ENCODE assay signal across 12 mouse cellular contexts in genomic region chr2:33974737-33975422, GRCm38 (mm10).
DNase-seq lines count a peak whose midpoint lies in the region; ATAC-seq and TF ChIP-seq lines count a peak whose summit lies in the region.
"Had no signal": no experiment of that assay in that cellular context is flagged by ENCODE, and none has a peak within 500 bp of the region (broad histone marks: within the 10 kb centered on the region; RNA-seq: fewer than 3 reads in every experiment).

No protein-coding gene starts in this region.

- no peaks in the 10 kb centered on the region for H3K36me3 ChIP-seq in liver, postnatal 0 days (replicated peaks; ENCODE audit: insufficient read depth, low read length)
- H3K36me3 ChIP-seq in hindbrain, embryonic 11.5 days (ENCODE audit: control insufficient read depth, insufficient read depth, low read length), result no peaks in the 10 kb centered on the region
- H3K36me3 ChIP-seq in limb, embryonic 10.5 days, result no peaks in the 10 kb centered on the region
- no peaks in the 10 kb centered on the region for H3K36me3 ChIP-seq in midbrain, postnatal 0 days (ENCODE audit: insufficient read depth, low read length)
- H3K36me3 ChIP-seq: heart, embryonic 13.5 days; limb, embryonic 12.5 days had no signal

- WGBS in liver, postnatal 0 days (ENCODE audit: insufficient replicate concordance), result 74% methylated on average over 15 of the region's 15 CpGs
- WGBS in hindbrain, embryonic 11.5 days, result 54% methylated on average over 15 of the region's 15 CpGs
- 81% methylated on average over 15 of the region's 15 CpGs for WGBS in limb, embryonic 10.5 days
- 55% methylated on average over 15 of the region's 15 CpGs for WGBS in midbrain, postnatal 0 days

- no peak for TF ChIP-seq EP300 in liver, postnatal 0 days (IDR thresholded peaks at IDR 0.05; ENCODE audit: low read depth)

- H3K27me3 ChIP-seq in liver, postnatal 0 days (ENCODE audit: insufficient read depth, low read length), result no peaks in the 10 kb centered on the region
- no peaks in the 10 kb centered on the region for H3K27me3 ChIP-seq in hindbrain, embryonic 11.5 days (ENCODE audit: control insufficient read depth, insufficient read depth, low read length)
- peaks cover 22% of the 10 kb centered on the region; the same call in 1 of the 2 replicates for H3K27me3 ChIP-seq in limb, embryonic 10.5 days (ENCODE audit: low read depth, poor library complexity, severe bottlenecking)
- no peaks in the 10 kb centered on the region for H3K27me3 ChIP-seq in midbrain, postnatal 0 days (ENCODE audit: insufficient read depth, low read length)

- no peak for TF ChIP-seq CTCF in liver, postnatal 0 days (IDR thresholded peaks at IDR 0.05; ENCODE audit: low read depth)
- peak; percentile 49 for TF ChIP-seq CTCF in midbrain, postnatal 0 days (IDR thresholded peaks at IDR 0.05)

- no peak overlapping the region for H3K4me2 ChIP-seq in liver, postnatal 0 days (ENCODE audit: low read depth, low read length)
- no peak overlapping the region for H3K4me2 ChIP-seq in hindbrain, embryonic 11.5 days (replicated peaks; ENCODE audit: low read depth, low read length)
- H3K4me2 ChIP-seq in midbrain, postnatal 0 days (ENCODE audit: low read depth, low read length, poor library complexity, severe bottlenecking), result no peak overlapping the region
- H3K4me2 ChIP-seq: limb, embryonic 12.5 days had no signal

- no peak overlapping the region for H3K4me3 ChIP-seq in liver, postnatal 0 days (ENCODE audit: low read depth, low read length)
- H3K4me3 ChIP-seq in hindbrain, embryonic 11.5 days (ENCODE audit: low read depth, low read length), result no peak overlapping the region
- H3K4me3 ChIP-seq in limb, embryonic 10.5 days, result no peak overlapping the region
- no peak overlapping the region for H3K4me3 ChIP-seq in midbrain, postnatal 0 days (ENCODE audit: low read depth, low read length)
- H3K4me3 ChIP-seq: heart, embryonic 13.5 days; limb, embryonic 12.5 days had no signal

- H3K9me3 ChIP-seq in liver, postnatal 0 days (ENCODE audit: low read length), result no peaks in the 10 kb centered on the region
- H3K9me3 ChIP-seq in hindbrain, embryonic 11.5 days (ENCODE audit: control insufficient read depth, low read length), result no peaks in the 10 kb centered on the region
- H3K9me3 ChIP-seq in limb, embryonic 10.5 days (replicated peaks), result no peaks in the 10 kb centered on the region
- H3K9me3 ChIP-seq in midbrain, postnatal 0 days (ENCODE audit: low read length), result no peaks in the 10 kb centered on the region

- H3K4me1 ChIP-seq in liver, postnatal 0 days (ENCODE audit: insufficient read depth), result no peaks in the 10 kb centered on the region
- H3K4me1 ChIP-seq in hindbrain, embryonic 11.5 days (replicated peaks; ENCODE audit: control insufficient read depth, insufficient read depth, low read length), result peaks cover 2% of the 10 kb centered on the region
- H3K4me1 ChIP-seq in limb, embryonic 10.5 days, result peaks cover 26% of the 10 kb centered on the region
- H3K4me1 ChIP-seq in midbrain, postnatal 0 days (ENCODE audit: insufficient read depth, low read length), result no peaks in the 10 kb centered on the region
- H3K4me1 ChIP-seq: heart, embryonic 13.5 days had no signal

- no peak overlapping the region for H3K27ac ChIP-seq in liver, postnatal 0 days (ENCODE audit: low read depth)
- peak overlapping the region; percentile 88 for H3K27ac ChIP-seq in hindbrain, embryonic 11.5 days (ENCODE audit: low read depth, low read length)
- peak overlapping the region; percentile 53 for H3K27ac ChIP-seq in limb, embryonic 10.5 days
- no peak overlapping the region for H3K27ac ChIP-seq in midbrain, postnatal 0 days (ENCODE audit: low read depth, low read length)
- H3K27ac ChIP-seq: heart, embryonic 13.5 days; limb, embryonic 12.5 days had no signal

- peak; percentile 10 for DNase-seq in liver, postnatal 0 days
- DNase-seq in liver, result no peak
- DNase-seq in hindbrain, embryonic 11.5 days (ENCODE audit: low spot score), result peak; percentile 46
- DNase-seq in limb, embryonic 10.5 days (ENCODE audit: low spot score), result no peak
- no peak for DNase-seq in midbrain, postnatal 0 days (ENCODE audit: low spot score)
- no peak for DNase-seq in adrenal gland, postnatal 25 days
- no peak for DNase-seq in kidney, postnatal 10 days
- DNase-seq in left cerebral cortex, postnatal 36 days (ENCODE audit: low spot score in 2 of 2), result no peak
- DNase-seq: embryo, embryonic 11 days; lung, postnatal 36 days had no signal

- no peak for ATAC-seq in liver, postnatal 0 days
- ATAC-seq in hindbrain, embryonic 11.5 days (ENCODE audit: low FRiP score), result peak; percentile 21; the same call in 1 of the 2 replicates
- no peak for ATAC-seq in midbrain, postnatal 0 days (ENCODE audit: low FRiP score)

- no peak overlapping the region for H3K9ac ChIP-seq in liver, postnatal 0 days (replicated peaks)
- peak overlapping the region; percentile 49; the same call in 1 of the 2 replicates for H3K9ac ChIP-seq in hindbrain, embryonic 11.5 days (ENCODE audit: low read depth, low read length)
- H3K9ac ChIP-seq in midbrain, postnatal 0 days (replicated peaks; ENCODE audit: low read length, poor library complexity, severe bottlenecking), result no peak overlapping the region
- H3K9ac ChIP-seq: heart, embryonic 13.5 days; limb, embryonic 12.5 days had no signal

- intact Hi-C loops in left cerebral cortex, postnatal 36 days (cut with DNase I), result loop anchor here (2.0 to 10.0 kb wide), 3 partner anchors 153 to 664 kb away; no protein-coding TSS in a partner anchor

Comparison
In these comparisons a context has a peak if more than half of its experiments do, and no peak if none do; other contexts are left out.
1. DNase-seq: peak in liver, postnatal 0 days (single experiment) and hindbrain, embryonic 11.5 days (single experiment); none in liver (single experiment), limb, embryonic 10.5 days (single experiment), midbrain, postnatal 0 days (single experiment), adrenal gland, postnatal 25 days (single experiment), kidney, postnatal 10 days (single experiment) and left cerebral cortex, postnatal 36 days (0 of 2).
2. H3K27ac ChIP-seq: peak in hindbrain, embryonic 11.5 days (single experiment) and limb, embryonic 10.5 days (single experiment); none in liver, postnatal 0 days (single experiment) and midbrain, postnatal 0 days (single experiment).